Mouse (Mus musculus) megakaryocyte, embryonic 14.5 days (primary cell): Measurements from ENCODE around the gene C130050O18Rik.

ENCODE experiments used
- FLI1 ChIP-seq: IDR thresholded peaks from 2 replicates; pipeline ENCODE4 v1.6.1; 2012; ENCODE audit warnings: low read length, inconsistent platforms, mixed read lengths
- GATA1 ChIP-seq: IDR thresholded peaks from 3 replicates; pipeline ENCODE4 v1.6.1; 2012; ENCODE audit warnings: mixed read lengths, low read length, inconsistent platforms, borderline replicate concordance

GRCm38 (mm10) chr5:139449926-139450325, 44.8 kb downstream of the C130050O18Rik start:
- TF ChIP-seq GATA1 (no peak), FLI1 (no peak)
